Mouse (Mus musculus): ENCODE measurements around the gene Nhlrc3. TPM values are rescaled to one million over a fixed set of nuclear protein-coding genes. Genes with fewer than 3 reads are reported as not detected.

Nhlrc3 gene
- total RNA-seq, 1 experiment: 12.6 TPM

DNA sequence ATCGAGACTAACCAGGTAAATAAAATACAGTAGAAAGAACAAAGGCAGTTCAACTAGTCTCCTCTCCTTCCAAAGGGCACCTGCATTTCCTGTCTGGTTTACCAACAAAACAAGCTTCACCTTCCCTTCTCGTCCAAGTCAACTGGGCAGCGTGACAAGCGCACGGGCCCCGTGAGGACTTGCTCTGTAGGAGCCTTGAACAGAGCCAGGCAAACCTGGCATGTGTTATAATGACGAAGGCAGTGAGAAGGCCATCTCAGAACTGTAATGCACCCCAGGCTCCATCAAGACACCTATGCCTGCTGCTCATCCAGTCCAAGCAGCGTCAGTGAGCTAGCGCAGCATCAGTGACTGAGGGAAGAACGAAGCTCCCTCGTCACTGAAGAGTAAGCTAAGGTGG, 12.5 kb downstream of the Nhlrc3 start:
- no peak for DNase-seq (ENCODE audit: low read depth, low spot score)
- Histone ChIP-seq H3K4me1 (ENCODE audit: control insufficient read depth in 2 of 2, insufficient read depth in 2 of 2, low read length in 2 of 2, poor library complexity in 1 of 2) (peaks cover 0 to 22% of the 10 kb centered on the region in 2 experiments; a peak in 2 of 4 replicates), H3K4me3 (ENCODE audit: insufficient read depth in 1 of 2, low read depth in 1 of 2, low read length in 2 of 2, poor library complexity in 1 of 2, severe bottlenecking in 1 of 2) (no peak overlapping the region), H3K27ac (ENCODE audit: insufficient read depth, low read depth, low read length, poor library complexity, severe bottlenecking) (no peak overlapping the region), H3K36me3 (ENCODE audit: control insufficient read depth, insufficient read depth, low read length, poor library complexity, severe bottlenecking) (peaks cover 19% of the 10 kb centered on the region), H3K9ac (ENCODE audit: insufficient read depth, low read depth, low read length, poor library complexity, severe bottlenecking) (no peak overlapping the region), H3K9me3 (ENCODE audit: control insufficient read depth, insufficient read depth, low read depth, low read length) (no peaks in the 10 kb centered on the region)
- in situ Hi-C loops (cut with MboI; ENCODE audit: low sequenced_read_pairs in 2 of 2, unreplicated experiment in 2 of 2): loop anchor here (25.0 kb wide), 2 partner anchors 413 to 1188 kb away; partner anchors contain the start of genes Foxo1 (in 2 of the 2) and Lhfp (in 1 of the 2)
- no peak for TF ChIP-seq HCFC1 (IDR thresholded peaks at IDR 0.05; ENCODE audit: borderline replicate concordance, insufficient read depth, low read length)
- no peak for TF ChIP-seq ZC3H11A (IDR thresholded peaks at IDR 0.05; ENCODE audit: borderline replicate concordance, low read depth, low read length)
- no peak for TF ChIP-seq CHD2 (IDR thresholded peaks at IDR 0.05; ENCODE audit: low read depth, low read length)
- TF ChIP-seq ZNF384 (IDR thresholded peaks at IDR 0.05; ENCODE audit: low read depth, low read length): no peak
- no peak for TF ChIP-seq MAFK (IDR thresholded peaks at IDR 0.05; ENCODE audit: insufficient read depth, low read depth, low read length)

DNA sequence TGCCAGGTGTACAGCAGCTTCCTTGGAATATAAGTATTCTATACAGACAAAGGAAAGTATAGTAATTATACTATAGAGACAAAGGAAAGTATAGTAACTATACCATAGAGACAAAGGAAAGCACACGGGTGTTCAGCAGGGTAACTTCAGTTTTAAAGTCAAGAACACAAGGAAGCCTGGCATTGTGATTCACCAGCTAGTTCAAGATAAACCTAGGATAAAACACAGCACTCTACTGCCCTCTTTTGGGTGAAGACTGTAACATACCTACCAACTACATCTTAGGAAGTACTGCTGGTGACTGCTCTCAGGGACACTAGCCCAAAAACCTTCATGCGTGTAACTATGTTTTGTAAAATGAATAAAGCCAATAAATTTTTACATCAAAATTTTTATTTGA, 14.9 kb downstream of the Nhlrc3 start:
- TF ChIP-seq CHD2 (IDR thresholded peaks at IDR 0.05; ENCODE audit: low read depth, low read length): no peak
- TF ChIP-seq ZC3H11A (IDR thresholded peaks at IDR 0.05; ENCODE audit: borderline replicate concordance, low read depth, low read length): peak; percentile 59; the same call in 1 of the 2 replicates
- Histone ChIP-seq H3K9me3 (ENCODE audit: control insufficient read depth, insufficient read depth, low read depth, low read length) (no peaks in the 10 kb centered on the region), H3K4me1 (ENCODE audit: control insufficient read depth in 2 of 2, insufficient read depth in 2 of 2, low read length in 2 of 2, poor library complexity in 1 of 2) (peaks cover 0 to 15% of the 10 kb centered on the region in 2 experiments; a peak in 2 of 4 replicates), H3K9ac (ENCODE audit: insufficient read depth, low read depth, low read length, poor library complexity, severe bottlenecking) (no peak overlapping the region), H3K27ac (ENCODE audit: insufficient read depth, low read depth, low read length, poor library complexity, severe bottlenecking) (no peak overlapping the region), H3K4me3 (ENCODE audit: insufficient read depth in 1 of 2, low read depth in 1 of 2, low read length in 2 of 2, poor library complexity in 1 of 2, severe bottlenecking in 1 of 2) (no peak overlapping the region), H3K36me3 (ENCODE audit: control insufficient read depth, insufficient read depth, low read length, poor library complexity, severe bottlenecking) (peaks cover 14% of the 10 kb centered on the region; the same call in 1 of the 2 replicates)
- in situ Hi-C loops (cut with MboI; ENCODE audit: low sequenced_read_pairs in 2 of 2, unreplicated experiment in 2 of 2): no loop called here
- peak; percentile 63 for DNase-seq (ENCODE audit: low read depth, low spot score)

DNA sequence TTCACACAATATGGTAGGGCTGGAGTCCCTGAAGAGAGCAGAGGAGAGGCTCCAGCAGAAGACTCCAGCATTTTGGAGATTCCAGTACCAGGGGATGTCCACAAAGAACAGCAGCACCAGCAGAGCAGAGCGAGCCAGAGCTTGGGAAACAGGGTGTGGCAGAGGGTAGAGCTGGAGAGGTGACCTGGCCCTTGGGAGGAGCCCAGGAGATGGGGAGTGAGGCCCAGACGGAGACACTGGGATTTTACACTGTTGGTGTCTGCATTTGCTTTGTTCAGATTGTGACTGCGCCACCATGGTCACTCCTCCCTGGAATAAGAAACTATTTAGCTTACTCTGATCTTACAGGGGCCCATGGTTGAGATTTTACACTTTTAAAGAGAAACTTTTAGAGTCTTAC, 16.3 kb downstream of the Nhlrc3 start:
- no peaks in the 10 kb centered on the region for H3K9me3 ChIP-seq (ENCODE audit: control insufficient read depth, insufficient read depth, low read depth, low read length)
- H3K4me1 ChIP-seq (ENCODE audit: control insufficient read depth in 2 of 2, insufficient read depth in 2 of 2, low read length in 2 of 2, poor library complexity in 1 of 2): peaks cover 0 to 13% of the 10 kb centered on the region in 2 experiments; a peak in 2 of 4 replicates
- H3K27ac ChIP-seq (ENCODE audit: insufficient read depth, low read depth, low read length, poor library complexity, severe bottlenecking): no peak overlapping the region
- in situ Hi-C loops (cut with MboI; ENCODE audit: low sequenced_read_pairs in 2 of 2, unreplicated experiment in 2 of 2): no loop called here
- TF ChIP-seq ZC3H11A (IDR thresholded peaks at IDR 0.05; ENCODE audit: borderline replicate concordance, low read depth, low read length) (no peak), HCFC1 (IDR thresholded peaks at IDR 0.05; ENCODE audit: borderline replicate concordance, insufficient read depth, low read length) (no peak), ZNF384 (IDR thresholded peaks at IDR 0.05; ENCODE audit: low read depth, low read length) (no peak), CHD2 (IDR thresholded peaks at IDR 0.05; ENCODE audit: low read depth, low read length) (no peak), MAFK (IDR thresholded peaks at IDR 0.05; ENCODE audit: insufficient read depth, low read depth, low read length) (no peak)
- H3K9ac ChIP-seq (ENCODE audit: insufficient read depth, low read depth, low read length, poor library complexity, severe bottlenecking): no peak overlapping the region
- H3K36me3 ChIP-seq (ENCODE audit: control insufficient read depth, insufficient read depth, low read length, poor library complexity, severe bottlenecking): peaks cover 14% of the 10 kb centered on the region; the same call in 1 of the 2 replicates
- DNase-seq (ENCODE audit: low read depth, low spot score): no peak
- H3K4me3 ChIP-seq (ENCODE audit: insufficient read depth in 1 of 2, low read depth in 1 of 2, low read length in 2 of 2, poor library complexity in 1 of 2, severe bottlenecking in 1 of 2): no peak overlapping the region

DNA sequence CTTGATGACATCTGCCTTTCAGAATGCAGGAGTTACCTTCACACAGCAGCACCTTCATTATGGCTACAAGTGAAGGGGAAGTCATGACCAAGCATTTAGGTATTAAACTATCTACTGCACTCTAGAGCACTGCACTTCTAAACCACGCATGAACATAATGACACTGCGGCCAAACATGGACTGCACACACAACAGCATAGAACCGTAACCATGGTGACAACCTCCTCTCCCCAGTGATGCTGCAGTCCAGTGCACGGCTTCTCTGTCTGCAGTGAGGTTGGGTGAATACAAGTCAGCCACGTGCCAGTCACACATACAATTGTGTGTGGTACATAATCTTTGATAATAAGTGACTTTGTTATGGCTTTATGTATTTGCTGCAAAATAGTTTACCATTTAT, 17.6 kb downstream of the Nhlrc3 start:
- DNase-seq (ENCODE audit: low read depth, low spot score): no peak
- in situ Hi-C loops (cut with MboI; ENCODE audit: low sequenced_read_pairs in 2 of 2, unreplicated experiment in 2 of 2): no loop called here
- H3K36me3 ChIP-seq (ENCODE audit: control insufficient read depth, insufficient read depth, low read length, poor library complexity, severe bottlenecking): peaks cover 3% of the 10 kb centered on the region; the same call in 1 of the 2 replicates
- H3K9me3 ChIP-seq (ENCODE audit: control insufficient read depth, insufficient read depth, low read depth, low read length): no peaks in the 10 kb centered on the region
- peaks cover 0 to 8% of the 10 kb centered on the region in 2 experiments; a peak in 1 of 4 replicates for H3K4me1 ChIP-seq (ENCODE audit: control insufficient read depth in 2 of 2, insufficient read depth in 2 of 2, low read length in 2 of 2, poor library complexity in 1 of 2)
- no peak overlapping the region for H3K4me3 ChIP-seq (ENCODE audit: insufficient read depth in 1 of 2, low read depth in 1 of 2, low read length in 2 of 2, poor library complexity in 1 of 2, severe bottlenecking in 1 of 2)
- no peak overlapping the region for H3K27ac ChIP-seq (ENCODE audit: insufficient read depth, low read depth, low read length, poor library complexity, severe bottlenecking)
- H3K9ac ChIP-seq (ENCODE audit: insufficient read depth, low read depth, low read length, poor library complexity, severe bottlenecking): no peak overlapping the region
- no peak for TF ChIP-seq ZC3H11A (IDR thresholded peaks at IDR 0.05; ENCODE audit: borderline replicate concordance, low read depth, low read length)
- no peak for TF ChIP-seq ZNF384 (IDR thresholded peaks at IDR 0.05; ENCODE audit: low read depth, low read length)
- no peak for TF ChIP-seq HCFC1 (IDR thresholded peaks at IDR 0.05; ENCODE audit: borderline replicate concordance, insufficient read depth, low read length)
- no peak for TF ChIP-seq CHD2 (IDR thresholded peaks at IDR 0.05; ENCODE audit: low read depth, low read length)

DNA sequence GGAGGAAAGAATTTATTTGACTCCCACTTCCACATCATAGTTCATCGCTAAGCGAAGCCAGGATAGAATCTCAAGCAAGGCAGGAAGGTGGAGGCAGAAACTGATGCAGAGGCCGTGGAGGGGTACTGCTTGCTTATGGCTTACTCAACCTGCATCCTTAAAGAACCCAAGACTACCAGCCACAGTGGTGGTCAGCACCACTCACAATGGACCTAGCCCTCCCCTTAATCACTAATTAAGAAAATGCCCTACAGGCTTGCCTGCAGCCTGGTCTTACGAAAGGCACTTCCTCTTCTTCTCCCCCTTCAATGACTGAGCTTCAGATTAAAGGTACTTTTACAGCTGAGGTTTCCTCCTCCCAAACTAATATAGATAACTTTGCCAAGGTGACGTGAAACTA, 26.6 kb downstream of the Nhlrc3 start:
- no peak for TF ChIP-seq HCFC1 (IDR thresholded peaks at IDR 0.05; ENCODE audit: borderline replicate concordance, insufficient read depth, low read length)
- no peak for TF ChIP-seq ZNF384 (IDR thresholded peaks at IDR 0.05; ENCODE audit: low read depth, low read length)
- no peak for TF ChIP-seq ZC3H11A (IDR thresholded peaks at IDR 0.05; ENCODE audit: borderline replicate concordance, low read depth, low read length)
- no peak for TF ChIP-seq CHD2 (IDR thresholded peaks at IDR 0.05; ENCODE audit: low read depth, low read length)
- DNase-seq (ENCODE audit: low read depth, low spot score): no peak
- H3K9ac ChIP-seq (ENCODE audit: insufficient read depth, low read depth, low read length, poor library complexity, severe bottlenecking): no peak overlapping the region
- no peaks in the 10 kb centered on the region for H3K9me3 ChIP-seq (ENCODE audit: control insufficient read depth, insufficient read depth, low read depth, low read length)
- in situ Hi-C loops (cut with MboI; ENCODE audit: low sequenced_read_pairs in 2 of 2, unreplicated experiment in 2 of 2): no loop called here
- H3K4me1 ChIP-seq (ENCODE audit: control insufficient read depth in 2 of 2, insufficient read depth in 2 of 2, low read length in 2 of 2, poor library complexity in 1 of 2): no peaks in the 10 kb centered on the region
- H3K36me3 ChIP-seq (ENCODE audit: control insufficient read depth, insufficient read depth, low read length, poor library complexity, severe bottlenecking): no peaks in the 10 kb centered on the region
- no peak overlapping the region for H3K27ac ChIP-seq (ENCODE audit: insufficient read depth, low read depth, low read length, poor library complexity, severe bottlenecking)
- no peak overlapping the region for H3K4me3 ChIP-seq (ENCODE audit: insufficient read depth in 1 of 2, low read depth in 1 of 2, low read length in 2 of 2, poor library complexity in 1 of 2, severe bottlenecking in 1 of 2)

Data from ES-E14 (cell line).